Mouse (Mus musculus): ENCODE measurements around the gene Dnah17. TPM values are rescaled to one million over a fixed set of nuclear protein-coding genes. Genes with fewer than 3 reads are reported as not detected.

Gene Dnah17
- polyA plus RNA-seq, 1 experiment from 2014 or later, result 0.16 TPM

GRCm38 (mm10) chr11:118102838-118103237 lies 27.6 kb downstream of the Dnah17 start:
- no peak overlapping the region for H3K9ac ChIP-seq (replicated peaks; ENCODE audit: low read length)
- no peaks in the 10 kb centered on the region for H3K27me3 ChIP-seq (ENCODE audit: insufficient read depth, low read length)
- no peaks in the 10 kb centered on the region for H3K36me3 ChIP-seq (ENCODE audit: insufficient read depth, low read length)
- H3K9me3 ChIP-seq (ENCODE audit: low read length), result no peaks in the 10 kb centered on the region
- H3K27ac ChIP-seq (ENCODE audit: low read length), result no peak overlapping the region
- no peak overlapping the region for H3K4me3 ChIP-seq (ENCODE audit: low read length)
- no peak overlapping the region for H3K4me2 ChIP-seq (replicated peaks; ENCODE audit: low read depth, low read length)
- H3K4me1 ChIP-seq (ENCODE audit: insufficient read depth, low read length), result no peaks in the 10 kb centered on the region; the same call in 1 of the 2 replicates
- 49% methylated on average over 3 of the region's 3 CpGs for WGBS
- ATAC-seq (ENCODE audit: low FRiP score, low TSS enrichment), result 0 out of 2 replicates have a peak, but pooled peaks have one; percentile 21

DNA sequence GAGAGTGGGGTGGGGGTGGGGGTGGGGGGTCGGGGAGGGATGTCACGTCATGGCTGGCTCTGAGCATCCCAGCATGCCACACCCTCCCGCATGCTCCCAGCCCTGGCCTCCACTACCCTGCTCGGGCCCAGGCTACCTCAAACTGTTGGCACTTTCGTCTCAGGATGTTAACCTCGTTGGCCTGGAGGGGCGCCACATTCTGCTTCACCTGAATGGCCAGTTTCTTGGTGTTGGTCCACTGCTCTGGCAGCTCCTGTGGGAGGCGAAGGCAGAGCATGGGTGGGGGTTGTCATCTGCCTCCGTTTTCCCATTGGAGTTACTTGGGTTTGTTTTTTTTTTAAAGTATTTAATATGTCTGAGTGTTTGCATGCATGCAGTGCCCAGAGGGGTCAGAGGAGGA lies 29.3 kb downstream of the Dnah17 start:
- H3K36me3 ChIP-seq (ENCODE audit: insufficient read depth, low read length), result no peaks in the 10 kb centered on the region
- H3K9ac ChIP-seq (replicated peaks; ENCODE audit: low read length), result no peak overlapping the region
- H3K4me2 ChIP-seq (replicated peaks; ENCODE audit: low read depth, low read length), result no peak overlapping the region
- no peak for ATAC-seq (ENCODE audit: low FRiP score, low TSS enrichment)
- WGBS, result 31% methylated on average over 9 of the region's 9 CpGs
- no peaks in the 10 kb centered on the region for H3K9me3 ChIP-seq (ENCODE audit: low read length)
- no peaks in the 10 kb centered on the region for H3K27me3 ChIP-seq (ENCODE audit: insufficient read depth, low read length)
- no peak overlapping the region for H3K27ac ChIP-seq (ENCODE audit: low read length)
- H3K4me1 ChIP-seq (ENCODE audit: insufficient read depth, low read length), result peaks cover 9% of the 10 kb centered on the region
- H3K4me3 ChIP-seq (ENCODE audit: low read length), result no peak overlapping the region

GRCm38 (mm10) chr11:118096736-118097135 lies 33.7 kb downstream of the Dnah17 start:
- no peaks in the 10 kb centered on the region for H3K9me3 ChIP-seq (ENCODE audit: low read length)
- 36% methylated on average over 2 of the region's 2 CpGs for WGBS
- H3K4me3 ChIP-seq (ENCODE audit: low read length), result no peak overlapping the region
- H3K9ac ChIP-seq (replicated peaks; ENCODE audit: low read length), result no peak overlapping the region
- no peak overlapping the region for H3K4me2 ChIP-seq (replicated peaks; ENCODE audit: low read depth, low read length)
- no peaks in the 10 kb centered on the region for H3K27me3 ChIP-seq (ENCODE audit: insufficient read depth, low read length)
- H3K4me1 ChIP-seq (ENCODE audit: insufficient read depth, low read length), result peaks cover 10% of the 10 kb centered on the region
- ATAC-seq (ENCODE audit: low FRiP score, low TSS enrichment), result no peak
- no peak overlapping the region for H3K27ac ChIP-seq (ENCODE audit: low read length)
- H3K36me3 ChIP-seq (ENCODE audit: insufficient read depth, low read length), result no peaks in the 10 kb centered on the region

DNA sequence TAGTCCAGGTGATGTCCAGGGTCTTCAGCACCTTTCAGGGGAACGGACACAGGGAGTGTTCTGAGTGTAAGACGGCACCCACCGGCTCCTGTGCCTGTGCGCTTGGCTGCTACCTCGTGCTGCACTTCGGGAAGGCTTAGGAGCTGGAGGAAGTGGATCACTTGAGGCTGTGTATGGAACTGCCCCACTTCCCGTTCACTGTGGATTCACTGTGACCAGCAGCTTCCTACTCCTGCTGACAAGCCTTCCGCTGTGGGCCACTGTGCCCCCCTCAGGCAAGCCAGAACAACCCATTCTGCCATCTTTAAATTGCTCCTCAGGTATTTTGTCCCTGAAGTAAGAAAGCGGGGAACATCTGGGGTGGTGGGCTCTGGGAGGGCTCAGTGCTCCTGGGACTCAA lies 35.4 kb downstream of the Dnah17 start:
- H3K36me3 ChIP-seq (ENCODE audit: insufficient read depth, low read length), result no peaks in the 10 kb centered on the region
- no peak overlapping the region for H3K4me2 ChIP-seq (replicated peaks; ENCODE audit: low read depth, low read length)
- no peak overlapping the region for H3K9ac ChIP-seq (replicated peaks; ENCODE audit: low read length)
- no peak overlapping the region for H3K4me3 ChIP-seq (ENCODE audit: low read length)
- H3K4me1 ChIP-seq (ENCODE audit: insufficient read depth, low read length), result peaks cover 10% of the 10 kb centered on the region
- WGBS, result 82% methylated on average over 9 of the region's 9 CpGs
- peaks cover 14% of the 10 kb centered on the region; the same call in 1 of the 2 replicates for H3K9me3 ChIP-seq (ENCODE audit: low read length)
- no peaks in the 10 kb centered on the region for H3K27me3 ChIP-seq (ENCODE audit: insufficient read depth, low read length)
- H3K27ac ChIP-seq (ENCODE audit: low read length), result no peak overlapping the region
- ATAC-seq (ENCODE audit: low FRiP score, low TSS enrichment), result no peak

GRCm38 (mm10) chr11:118091002-118091670 lies 39.3 kb downstream of the Dnah17 start:
- WGBS, result 89% methylated on average over 23 of the region's 23 CpGs
- Histone ChIP-seq H3K4me1 (ENCODE audit: insufficient read depth, low read length) (peaks cover 8% of the 10 kb centered on the region), H3K36me3 (ENCODE audit: insufficient read depth, low read length) (no peaks in the 10 kb centered on the region), H3K27ac (ENCODE audit: low read length) (no peak overlapping the region), H3K4me3 (ENCODE audit: low read length) (no peak overlapping the region), H3K27me3 (ENCODE audit: insufficient read depth, low read length) (no peaks in the 10 kb centered on the region), H3K4me2 (replicated peaks; ENCODE audit: low read depth, low read length) (no peak overlapping the region), H3K9ac (replicated peaks; ENCODE audit: low read length) (no peak overlapping the region), H3K9me3 (ENCODE audit: low read length) (peaks cover 14% of the 10 kb centered on the region; the same call in 1 of the 2 replicates)
- ATAC-seq (ENCODE audit: low FRiP score, low TSS enrichment), result no peak

GRCm38 (mm10) chr11:118088896-118089295 lies 41.5 kb downstream of the Dnah17 start:
- Histone ChIP-seq H3K9me3 (ENCODE audit: low read length) (peaks cover 14% of the 10 kb centered on the region; the same call in 1 of the 2 replicates), H3K4me1 (ENCODE audit: insufficient read depth, low read length) (peaks cover 18% of the 10 kb centered on the region), H3K4me2 (replicated peaks; ENCODE audit: low read depth, low read length) (no peak overlapping the region), H3K36me3 (ENCODE audit: insufficient read depth, low read length) (no peaks in the 10 kb centered on the region), H3K27ac (ENCODE audit: low read length) (no peak overlapping the region), H3K27me3 (ENCODE audit: insufficient read depth, low read length) (no peaks in the 10 kb centered on the region), H3K9ac (replicated peaks; ENCODE audit: low read length) (no peak overlapping the region), H3K4me3 (ENCODE audit: low read length) (no peak overlapping the region)
- 81% methylated on average over 19 of the region's 19 CpGs for WGBS
- ATAC-seq (ENCODE audit: low FRiP score, low TSS enrichment), result no peak

DNA sequence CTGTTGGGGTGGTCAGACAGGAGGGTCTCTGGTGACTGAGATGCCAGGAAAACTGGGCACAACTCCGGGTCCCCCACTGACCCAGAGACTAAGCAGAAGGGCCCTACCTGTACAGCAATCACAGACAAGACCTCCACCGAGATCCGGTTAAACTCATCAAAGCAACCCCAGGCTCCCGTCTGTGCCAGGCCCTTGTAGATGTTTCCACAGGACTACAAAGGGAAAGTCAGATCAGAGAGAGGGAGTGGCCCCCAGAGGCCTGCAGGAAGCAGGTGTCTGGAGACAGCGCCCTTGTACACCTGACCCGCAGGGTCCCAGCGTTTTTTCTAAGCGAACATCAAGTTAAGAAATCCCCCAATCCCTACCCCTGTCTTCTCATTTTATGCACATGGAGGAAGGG lies 44.5 kb downstream of the Dnah17 start:
- WGBS, result 70% methylated on average over 8 of the region's 8 CpGs
- Histone ChIP-seq H3K4me1 (ENCODE audit: insufficient read depth, low read length) (peaks cover 23% of the 10 kb centered on the region), H3K36me3 (ENCODE audit: insufficient read depth, low read length) (no peaks in the 10 kb centered on the region), H3K9ac (replicated peaks; ENCODE audit: low read length) (no peak overlapping the region), H3K4me2 (replicated peaks; ENCODE audit: low read depth, low read length) (no peak overlapping the region), H3K9me3 (ENCODE audit: low read length) (peaks cover 9% of the 10 kb centered on the region; the same call in 1 of the 2 replicates), H3K4me3 (ENCODE audit: low read length) (no peak overlapping the region), H3K27me3 (ENCODE audit: insufficient read depth, low read length) (no peaks in the 10 kb centered on the region), H3K27ac (ENCODE audit: low read length) (no peak overlapping the region)
- no peak for ATAC-seq (ENCODE audit: low FRiP score, low TSS enrichment)

- no peaks in the 10 kb centered on the region for H3K27me3 ChIP-seq (ENCODE audit: insufficient read depth, low read length)
- 35% methylated on average over 4 of the region's 4 CpGs for WGBS
- no peak for ATAC-seq (ENCODE audit: low FRiP score, low TSS enrichment)
- no peaks in the 10 kb centered on the region for H3K36me3 ChIP-seq (ENCODE audit: insufficient read depth, low read length)
- no peak overlapping the region; the same call in 1 of the 2 replicates for H3K4me2 ChIP-seq (replicated peaks; ENCODE audit: low read depth, low read length)
- H3K9me3 ChIP-seq (ENCODE audit: low read length), result 0 out of 2 replicates have a peak, but pooled peaks cover 1% of the 10 kb centered on the region
- H3K27ac ChIP-seq (ENCODE audit: low read length), result peak overlapping the region; percentile 53; the same call in 1 of the 2 replicates
- peaks cover 23% of the 10 kb centered on the region for H3K4me1 ChIP-seq (ENCODE audit: insufficient read depth, low read length)
- no peak overlapping the region for H3K4me3 ChIP-seq (ENCODE audit: low read length)
- no peak overlapping the region for H3K9ac ChIP-seq (replicated peaks; ENCODE audit: low read length)
Observed at GRCm38 (mm10) chr11:118085176-118085575, 45.3 kb downstream of the Dnah17 start.

DNA sequence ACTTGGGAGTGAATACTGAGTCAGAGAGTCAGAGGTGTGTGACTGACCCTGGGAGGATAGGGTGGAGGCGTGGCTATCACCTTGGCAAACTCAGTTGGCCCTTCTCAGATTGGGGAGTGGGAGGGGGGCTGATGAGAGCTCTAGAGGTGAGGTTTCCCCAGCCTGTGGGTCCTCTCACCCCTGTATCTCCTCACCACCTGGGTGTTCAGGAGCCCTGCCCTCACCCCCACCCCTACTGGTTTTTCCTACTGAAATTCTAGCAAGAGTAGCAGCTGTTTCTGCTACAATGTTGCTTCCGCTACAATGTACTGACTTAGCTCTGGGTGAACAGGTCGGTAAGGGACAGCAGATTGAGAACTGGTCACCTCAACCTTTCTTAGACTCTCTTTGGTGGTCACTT lies 46.2 kb downstream of the Dnah17 start:
- Histone ChIP-seq H3K4me1 (ENCODE audit: insufficient read depth, low read length) (peaks cover 31% of the 10 kb centered on the region), H3K27me3 (ENCODE audit: insufficient read depth, low read length) (no peaks in the 10 kb centered on the region), H3K4me3 (ENCODE audit: low read length) (no peak overlapping the region), H3K36me3 (ENCODE audit: insufficient read depth, low read length) (no peaks in the 10 kb centered on the region), H3K9me3 (ENCODE audit: low read length) (no peaks in the 10 kb centered on the region), H3K4me2 (replicated peaks; ENCODE audit: low read depth, low read length) (no peak overlapping the region), H3K9ac (replicated peaks; ENCODE audit: low read length) (no peak overlapping the region; the same call in 1 of the 2 replicates), H3K27ac (ENCODE audit: low read length) (no peak overlapping the region)
- 80% methylated on average over 3 of the region's 3 CpGs for WGBS
- ATAC-seq (ENCODE audit: low FRiP score, low TSS enrichment), result no peak

DNA sequence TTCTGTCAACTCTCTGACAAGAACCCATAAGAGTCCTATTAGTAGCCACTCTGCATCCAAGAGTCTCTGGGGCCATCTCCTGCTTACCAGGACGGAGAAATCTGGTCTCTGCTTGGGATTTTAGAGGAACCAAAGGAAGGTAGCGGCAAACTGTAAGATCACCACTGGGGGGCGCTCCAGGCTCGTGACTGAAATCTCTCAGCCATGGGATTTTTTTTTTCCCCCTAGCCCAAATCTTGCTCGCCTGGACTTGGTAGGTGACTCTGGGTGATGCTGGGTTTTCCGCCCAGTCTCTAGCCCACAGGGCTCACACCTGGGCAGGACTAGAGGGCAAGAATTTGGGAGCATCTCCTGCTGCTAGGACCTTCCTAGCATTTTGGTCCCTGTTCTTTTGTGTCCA lies 46.6 kb downstream of the Dnah17 start:
- Histone ChIP-seq H3K27ac (ENCODE audit: low read length) (no peak overlapping the region), H3K4me3 (ENCODE audit: low read length) (no peak overlapping the region), H3K9ac (replicated peaks; ENCODE audit: low read length) (no peak overlapping the region), H3K4me2 (replicated peaks; ENCODE audit: low read depth, low read length) (no peak overlapping the region), H3K27me3 (ENCODE audit: insufficient read depth, low read length) (no peaks in the 10 kb centered on the region), H3K4me1 (ENCODE audit: insufficient read depth, low read length) (peaks cover 31% of the 10 kb centered on the region), H3K36me3 (ENCODE audit: insufficient read depth, low read length) (no peaks in the 10 kb centered on the region), H3K9me3 (ENCODE audit: low read length) (no peaks in the 10 kb centered on the region)
- WGBS, result 11% methylated on average over 6 of the region's 6 CpGs
- ATAC-seq (ENCODE audit: low FRiP score, low TSS enrichment), result no peak

Measured in kidney, embryonic 16.5 days (tissue).